Mouse (Mus musculus) adrenal gland, postnatal 4 days (tissue): ENCODE measurements at regions not wholly inside any gene's neighbourhood (a gene's known extent, or its start where the extent isn't known, plus 50 kb on each side); places are given as distances from the start of the nearest gene placed in this dataset.

Experiments
- DNase-seq, 2 experiments: peaks; one replicate each; pipeline ENCODE4 v3.0.0; 2021 to 2022; ENCODE audit warnings: low spot score in 2 of 2, mixed read lengths in 2 of 2

DNA sequence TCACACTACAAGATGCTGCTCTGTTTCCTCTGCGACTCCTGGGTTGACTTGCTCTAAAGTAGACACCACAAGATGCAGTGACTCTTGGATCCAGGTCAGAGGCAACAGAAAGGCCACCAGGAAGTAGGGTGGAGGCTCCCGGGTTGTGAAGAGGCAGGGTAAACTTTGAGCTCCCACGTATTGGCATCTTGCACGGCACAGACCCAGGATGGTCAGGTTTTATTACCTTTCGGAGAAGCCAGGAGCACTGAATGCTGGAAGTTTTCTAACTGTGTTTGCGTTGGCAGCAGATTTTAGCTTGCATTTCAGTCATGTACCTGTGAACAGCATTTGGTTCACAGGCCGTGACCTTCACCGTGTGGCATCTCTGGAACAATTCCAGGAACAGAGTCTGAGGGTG, 227.2 kb upstream of the Foxq1 start:
- no peak for DNase-seq

GRCm38 (mm10) chr13:31330731-31331130, 225.2 kb upstream of the Foxq1 start:
- no peak for DNase-seq

DNA sequence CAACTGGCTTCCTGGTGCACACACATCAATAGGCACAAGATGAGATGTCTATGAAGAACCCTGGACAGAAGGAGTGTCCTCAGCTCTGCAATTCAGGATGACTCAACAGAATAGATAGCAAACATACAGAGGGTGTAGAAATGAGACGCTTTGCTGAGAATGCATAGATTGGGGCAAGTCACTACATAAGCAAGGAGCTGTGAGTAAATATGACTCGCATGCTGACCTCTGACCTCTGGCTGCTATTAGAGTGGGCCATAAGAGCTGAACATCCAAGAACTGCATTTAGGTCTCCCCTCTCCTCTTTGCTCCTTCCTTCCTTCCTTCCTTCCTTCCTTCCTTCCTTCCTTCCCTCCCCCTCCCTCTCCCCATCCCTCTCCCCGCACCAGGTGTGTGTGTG, 221.0 kb upstream of the Foxq1 start:
- no peak for DNase-seq

DNA sequence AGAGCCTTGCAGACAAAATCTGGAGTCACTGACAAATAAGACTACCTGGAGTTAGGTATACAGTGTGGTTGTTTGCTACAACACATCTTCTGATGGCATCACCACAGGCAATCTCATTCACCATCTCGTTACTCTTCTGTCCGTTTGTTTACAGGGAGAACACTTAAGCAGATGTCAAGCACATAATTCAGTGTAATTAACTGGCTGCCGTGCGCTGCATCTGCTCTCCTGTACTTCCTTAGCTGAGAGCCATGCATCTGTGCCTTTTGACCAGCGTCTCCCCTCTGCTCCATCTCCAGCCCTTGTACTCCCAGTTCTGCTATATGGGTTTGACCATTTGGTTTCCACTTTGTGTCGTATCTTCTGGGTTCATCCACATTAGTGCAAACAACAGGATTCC, 218.3 kb upstream of the Foxq1 start:
- DNase-seq: no peak

- DNase-seq: no peak
Measured at GRCm38 (mm10) chr13:31339386-31339785, 216.5 kb upstream of the Foxq1 start.

DNA sequence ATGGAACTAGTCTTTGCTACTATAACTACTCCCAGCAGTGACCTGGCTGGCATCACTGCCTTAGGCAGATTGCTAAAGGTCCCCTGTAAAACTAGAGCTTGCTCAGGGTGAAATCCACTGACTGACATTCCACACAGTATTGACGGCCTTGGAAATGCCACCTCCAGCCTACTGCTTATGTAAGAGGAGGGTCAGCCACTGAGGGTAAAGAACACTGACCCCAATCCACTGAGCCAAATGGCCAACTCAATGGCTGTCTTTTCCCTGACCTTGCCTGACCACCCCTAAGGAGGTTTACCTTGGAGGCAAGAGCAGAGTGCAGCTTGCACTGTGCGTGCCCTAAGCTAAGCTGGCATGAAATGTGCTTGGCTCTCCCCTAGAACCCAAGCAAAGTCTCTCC, 216.0 kb upstream of the Foxq1 start:
- DNase-seq: no peak

- no peak for DNase-seq
Measured at GRCm38 (mm10) chr13:31340363-31340948, 215.5 kb upstream of the Foxq1 start.

DNA sequence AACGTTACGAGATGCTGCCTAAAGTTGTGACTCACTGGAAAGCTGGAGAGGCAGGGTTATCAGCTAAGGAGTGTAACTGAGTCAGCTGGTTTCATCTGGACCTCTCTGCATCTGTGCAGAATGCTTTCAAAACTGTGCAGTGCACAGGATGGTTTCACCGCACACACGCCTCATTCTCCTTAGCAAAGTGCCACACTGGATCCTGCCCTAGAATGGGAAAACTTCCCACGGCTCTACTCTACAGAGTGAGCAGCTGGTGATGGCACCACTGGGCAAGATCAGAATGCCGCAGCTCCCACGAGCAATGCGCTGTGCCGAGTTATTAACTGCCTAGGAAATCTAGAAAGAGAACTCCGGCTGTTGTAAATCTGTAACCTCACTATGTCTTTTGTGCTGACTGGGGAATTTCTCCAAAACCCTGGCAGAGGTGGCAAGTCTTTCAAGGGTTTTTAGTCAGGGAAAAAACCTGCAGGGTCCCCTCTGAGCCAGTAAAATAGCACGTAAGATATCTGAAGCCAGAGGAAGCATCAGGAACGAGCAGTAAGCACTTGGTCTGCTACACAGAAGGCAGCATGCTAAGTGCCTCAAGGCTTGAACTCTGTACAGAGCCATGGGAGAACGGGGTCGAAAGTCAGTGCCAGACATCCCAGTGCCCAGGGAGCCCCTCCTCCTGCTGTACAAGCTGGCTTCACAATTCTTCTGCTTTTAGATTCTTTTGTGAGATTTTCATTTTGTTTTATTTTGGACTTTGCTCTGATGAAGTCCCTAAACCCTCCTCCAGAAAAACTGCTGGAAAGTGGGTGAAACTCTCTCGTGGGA, 214.4 kb upstream of the Foxq1 start:
- DNase-seq: no peak

DNA sequence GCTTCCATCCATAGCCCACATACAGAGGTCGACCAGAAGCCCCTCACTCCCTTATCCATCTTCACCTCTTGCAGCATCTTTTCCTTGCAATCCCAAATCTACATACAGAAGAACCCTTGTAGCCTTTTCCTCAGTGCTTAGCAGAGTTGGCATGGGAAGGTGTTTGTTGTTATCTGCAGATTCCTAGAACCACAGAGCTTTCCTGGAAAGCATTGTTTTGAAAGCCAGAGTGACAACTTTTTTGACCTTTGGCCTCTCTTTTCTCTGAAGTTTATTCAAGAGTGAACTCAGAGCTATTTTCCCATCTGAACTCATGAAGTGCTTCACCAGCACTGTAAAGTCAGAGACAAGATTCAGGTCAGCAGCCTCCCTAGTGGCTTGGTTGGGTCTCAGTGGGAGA, 209.7 kb upstream of the Foxq1 start:
- DNase-seq: no peak

GRCm38 (mm10) chr13:31347000-31347399, 208.9 kb upstream of the Foxq1 start:
- no peak for DNase-seq

DNA sequence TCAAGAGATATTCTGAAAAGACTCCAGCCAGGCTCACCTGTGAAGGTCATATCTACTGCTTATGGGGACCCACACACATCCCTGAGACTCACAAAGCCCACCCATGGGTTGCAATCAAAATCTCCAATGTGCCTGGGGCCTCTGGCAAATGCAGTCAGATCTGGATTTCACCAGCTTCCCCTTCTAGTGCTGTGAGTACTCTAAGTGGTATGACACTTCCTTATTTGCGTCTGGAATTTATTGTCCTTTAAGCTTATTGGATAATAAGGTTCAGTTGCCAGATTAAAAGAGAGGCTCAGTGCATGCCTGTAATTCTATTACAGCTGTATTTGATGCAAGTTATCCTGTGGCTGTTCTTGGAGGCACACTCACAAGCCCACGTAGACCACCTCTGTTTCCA, 206.3 kb upstream of the Foxq1 start:
- no peak for DNase-seq

DNA sequence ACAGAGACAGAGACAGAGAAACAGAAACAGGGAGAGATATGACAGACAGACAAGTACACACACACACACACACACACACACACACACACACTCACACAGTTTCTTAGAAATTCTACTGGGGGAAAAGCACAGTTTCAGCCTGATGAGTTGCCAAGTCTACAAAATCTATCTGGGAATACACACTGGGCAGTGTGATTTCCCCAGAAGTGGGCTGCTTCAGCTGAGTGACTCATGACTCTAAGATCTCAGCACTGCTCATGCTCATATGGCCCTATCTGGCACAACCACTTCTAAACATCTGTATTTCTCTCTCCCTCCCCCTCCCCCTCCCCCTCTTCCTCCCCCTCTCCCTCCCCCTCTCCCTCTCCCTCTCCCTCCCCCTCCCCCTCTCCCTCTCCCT, 204.5 kb upstream of the Foxq1 start:
- no peak for DNase-seq

- no peak for DNase-seq
Measured at GRCm38 (mm10) chr13:31352825-31353224, 203.1 kb upstream of the Foxq1 start.

DNA sequence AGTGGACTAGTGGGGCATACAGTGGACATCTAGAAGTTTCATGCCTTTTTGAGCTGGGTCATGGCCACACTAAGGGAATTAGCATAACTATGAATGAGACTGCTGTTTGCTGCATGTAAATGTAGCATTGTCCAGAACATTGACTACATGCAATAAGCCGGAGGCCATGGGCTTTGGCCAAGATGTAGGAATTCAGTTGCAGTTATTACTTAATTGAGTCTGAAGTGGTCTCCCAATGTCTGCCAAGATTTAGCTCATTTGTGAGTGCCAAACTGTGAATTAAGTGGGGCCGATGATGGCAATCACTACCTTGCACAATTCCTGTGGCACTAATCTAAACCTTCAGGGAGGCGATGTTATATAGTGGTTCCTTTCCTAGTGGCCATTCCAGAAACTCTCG, 196.6 kb upstream of the Foxq1 start:
- DNase-seq: no peak

- DNase-seq: no peak
Measured at GRCm38 (mm10) chr13:31362386-31362785, 193.5 kb upstream of the Foxq1 start.

GRCm38 (mm10) chr13:31364369-31364768, 191.6 kb upstream of the Foxq1 start:
- DNase-seq: no peak

DNA sequence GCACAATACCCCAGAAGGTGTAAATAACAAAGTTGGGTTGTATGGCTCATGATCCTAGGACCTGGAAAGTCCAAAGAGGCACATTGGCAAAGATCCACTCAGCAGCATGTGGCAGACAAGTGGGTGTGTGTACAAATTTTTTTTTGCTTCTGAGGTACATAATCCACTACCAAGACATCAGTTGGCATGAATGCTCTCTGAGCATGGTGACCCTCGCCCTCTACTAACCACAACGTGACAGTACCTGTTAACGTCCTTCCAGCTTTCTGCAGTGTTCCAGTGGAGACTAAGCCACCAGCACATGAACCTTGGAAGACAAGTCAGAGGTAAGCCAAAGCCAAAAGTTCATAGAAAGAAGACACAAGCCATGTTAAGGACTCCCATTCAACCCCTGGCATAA, 188.7 kb upstream of the Foxq1 start:
- DNase-seq: no peak

DNA sequence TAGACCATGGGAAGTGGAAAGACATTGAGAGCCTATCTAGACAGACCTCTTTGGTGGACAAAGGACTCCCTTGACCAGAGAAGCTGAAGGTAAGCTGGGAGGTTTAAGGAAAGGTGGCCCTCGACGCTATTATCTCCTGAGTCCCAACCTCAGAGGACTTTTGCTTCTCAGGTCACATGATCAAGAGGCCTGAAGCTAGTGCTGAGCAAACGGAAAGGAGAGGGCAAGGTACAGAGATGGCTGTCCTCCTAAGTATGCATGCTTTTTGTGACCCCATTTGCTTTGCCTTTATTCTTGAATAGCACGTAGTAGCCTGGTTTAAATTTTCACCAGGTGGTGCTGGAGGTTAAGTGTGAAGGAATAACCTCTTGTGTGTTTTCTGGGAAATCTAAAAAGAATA, 186.8 kb upstream of the Foxq1 start:
- DNase-seq: no peak

DNA sequence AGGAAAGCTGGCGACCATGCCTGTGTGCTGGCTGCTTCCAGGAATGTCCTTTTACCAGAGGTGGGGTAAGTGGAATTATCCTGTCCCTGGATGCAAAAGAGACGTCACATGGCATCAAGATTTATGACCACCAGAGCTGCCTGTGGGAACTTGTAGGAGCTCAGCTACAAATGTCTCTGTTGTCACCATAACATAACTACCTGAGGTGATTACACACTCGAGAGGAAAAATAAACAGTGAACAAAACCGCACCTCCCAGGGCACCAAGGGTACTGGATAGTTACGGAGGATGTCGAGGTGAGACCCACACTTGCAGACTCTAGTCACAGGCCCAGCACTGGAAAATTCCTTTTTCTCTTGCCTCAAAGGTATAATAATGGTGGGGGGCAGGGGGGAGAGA, 185.1 kb upstream of the Foxq1 start:
- DNase-seq: no peak

GRCm38 (mm10) chr13:31374006-31374405, 181.9 kb upstream of the Foxq1 start:
- DNase-seq: no peak

DNA sequence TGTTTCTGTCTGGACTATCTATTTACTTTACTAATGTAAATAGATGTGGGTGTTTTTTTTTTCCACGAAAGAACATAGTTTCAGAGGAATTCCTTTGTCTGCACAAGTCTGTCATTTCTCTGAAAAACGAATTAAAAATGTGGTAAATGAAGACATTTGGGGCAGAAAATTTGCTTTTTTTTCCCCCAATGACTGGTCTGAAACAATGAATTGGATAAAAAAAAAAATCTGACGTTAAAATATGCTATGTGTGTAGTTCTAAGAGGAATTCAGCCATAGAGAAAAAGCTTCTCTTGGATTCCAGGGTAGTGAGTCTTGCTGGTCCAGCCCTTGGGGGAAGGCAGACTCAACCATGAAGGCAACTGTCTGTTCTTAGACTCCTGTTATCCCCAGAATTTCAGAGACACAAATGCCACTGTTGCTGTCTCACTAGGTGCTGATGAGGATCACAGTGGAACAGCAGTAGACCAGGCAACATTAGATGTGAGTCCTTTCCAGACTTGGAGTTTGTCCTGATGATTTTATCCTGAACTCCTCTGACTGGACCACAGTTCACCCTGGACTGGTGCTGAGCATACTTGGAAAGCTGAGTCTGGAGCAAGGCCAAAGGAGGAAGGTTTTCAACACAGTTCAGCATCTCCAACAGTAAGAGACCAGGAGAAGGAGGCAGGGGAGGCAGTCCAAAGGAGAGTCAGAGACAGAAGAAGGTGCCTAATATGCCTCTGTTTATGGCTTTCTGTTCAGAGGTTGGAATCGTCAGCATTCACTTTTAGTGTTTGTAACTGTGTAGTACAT, 162.3 kb upstream of the Foxq1 start:
- DNase-seq: no peak

GRCm38 (mm10) chr13:31396216-31396910, 159.6 kb upstream of the Foxq1 start:
- DNase-seq: no peak
